Mouse (Mus musculus) left cerebral cortex, postnatal 10 days (tissue): Measurements from ENCODE around the gene Olfr520. TPM values are rescaled to one million over a fixed set of nuclear protein-coding genes. Genes with fewer than 3 reads are reported as not detected.
A peak's percentile ranks its signal among the peaks of the same experiment; 100 is the strongest.
"Not testable (repeated sequence)": the region's sequence is repeated elsewhere in the genome, so short reads cannot be mapped to it uniquely, and the experiment has no call there.

Experiments used
- DNase-seq, 2 experiments: peaks; one replicate each; pipeline ENCODE4 v3.0.0; 2021 to 2022; ENCODE audit warnings: low spot score in 2 of 2, mixed read lengths in 1 of 2; ENCODE audit errors: extremely low spot score in 1 of 2
- intact Hi-C: fragments of 180-260 bp; cut with DNase I; formaldehyde crosslinking; loops from one replicate; pipeline ENCODE4 v1.15.1; 2025
- total RNA-seq, 2 experiments: library from RNA; stranded (reverse); gene quantifications; 2 replicates each; pipeline ENCODE4 v1.2.3; 2021

Gene Olfr520
- under 1 TPM in 1 of 2 experiments, not detected in 1; 0.51 TPM for total RNA-seq

DNA sequence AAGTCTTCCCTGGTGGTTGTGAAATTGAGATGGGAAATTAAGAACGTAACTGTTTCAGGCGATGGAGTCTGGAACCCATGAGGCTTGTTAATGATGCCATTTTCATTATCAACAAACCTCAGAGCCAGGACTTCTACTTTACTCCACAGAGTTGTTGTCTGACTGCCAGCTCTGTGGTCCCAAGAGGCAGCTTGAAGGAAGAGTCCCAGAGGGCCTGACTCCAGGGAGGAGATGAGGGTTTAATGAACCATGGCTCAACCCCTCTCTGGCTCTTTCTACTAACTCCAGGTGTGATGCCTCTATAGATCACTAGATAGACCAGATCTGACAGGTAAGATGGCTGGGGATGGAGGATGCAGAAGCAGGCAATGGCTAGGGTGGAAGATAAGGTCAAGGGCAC lies at the start of gene Olfr520:
Olfr520 (plus strand) TSS at position 301 of the 400 bp plus-strand sequence.
- intact Hi-C loops = no loop called here

DNA sequence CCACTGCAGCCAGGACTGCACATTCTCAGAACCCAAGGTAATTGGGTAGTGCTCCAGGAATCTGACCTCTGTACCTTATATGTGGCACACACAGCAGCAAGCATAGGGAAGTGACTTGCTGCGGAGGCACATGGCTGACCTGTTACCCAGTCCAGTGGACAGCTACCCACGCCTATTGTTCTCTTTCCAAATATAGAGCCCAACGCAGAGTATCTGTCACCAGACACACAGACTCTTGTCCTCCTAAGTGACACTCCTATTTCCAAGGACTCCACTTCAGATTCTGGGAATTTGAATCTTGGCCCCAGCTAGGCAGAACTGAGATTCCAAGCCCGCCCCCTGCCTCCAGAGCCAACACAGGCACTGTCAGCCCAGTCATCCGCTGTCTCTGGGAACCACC lies 49.3 kb upstream of the Olfr520 start:
- intact Hi-C loops = no loop called here
- no peak for DNase-seq

More for the DNA sequence above, at the start of gene Olfr520:
- no peak for DNase-seq

DNA sequence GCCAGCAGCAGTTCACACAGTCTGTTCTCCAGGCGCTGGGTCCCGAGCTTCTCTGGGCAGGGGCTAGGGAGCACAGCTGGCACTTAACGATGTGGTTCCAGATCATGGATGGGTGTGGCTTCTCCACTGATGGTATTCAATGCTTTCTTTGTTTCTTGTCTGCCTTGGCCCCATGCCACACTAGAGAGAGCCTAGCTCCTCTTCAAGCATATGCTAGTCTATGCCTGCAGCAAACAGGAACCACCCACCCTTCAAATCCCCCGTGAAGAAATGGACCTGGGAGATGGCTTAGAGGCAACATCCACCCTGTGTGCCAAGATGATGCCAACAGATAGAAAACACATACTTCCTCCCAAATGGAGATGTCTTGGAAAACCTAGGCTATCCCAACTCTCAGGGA lies 46.0 kb upstream of the Olfr520 start:
- intact Hi-C loops = no loop called here
- peak in 1 of 2 experiments; percentile 51 for DNase-seq

DNA sequence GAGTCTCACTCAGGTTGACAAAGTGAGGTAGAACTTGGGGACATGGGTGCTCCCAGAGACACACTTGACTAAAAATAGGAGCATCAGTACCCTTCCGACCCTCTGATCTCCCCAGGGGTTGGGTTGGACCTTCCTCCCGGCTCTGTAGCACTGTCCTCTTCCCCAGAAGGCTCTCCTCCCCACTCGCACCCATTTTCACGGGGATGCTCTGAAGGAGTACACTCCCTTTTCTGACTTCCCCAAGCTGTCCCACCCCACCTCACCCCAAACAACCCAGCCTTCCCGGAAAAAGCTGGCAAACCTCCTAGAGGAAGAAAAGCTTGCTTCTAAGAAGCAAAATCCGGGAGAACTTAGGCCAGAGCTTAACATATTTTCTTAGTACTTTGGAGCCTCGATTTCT lies 39.3 kb upstream of the Olfr520 start:
- intact Hi-C loops = no loop called here

DNA sequence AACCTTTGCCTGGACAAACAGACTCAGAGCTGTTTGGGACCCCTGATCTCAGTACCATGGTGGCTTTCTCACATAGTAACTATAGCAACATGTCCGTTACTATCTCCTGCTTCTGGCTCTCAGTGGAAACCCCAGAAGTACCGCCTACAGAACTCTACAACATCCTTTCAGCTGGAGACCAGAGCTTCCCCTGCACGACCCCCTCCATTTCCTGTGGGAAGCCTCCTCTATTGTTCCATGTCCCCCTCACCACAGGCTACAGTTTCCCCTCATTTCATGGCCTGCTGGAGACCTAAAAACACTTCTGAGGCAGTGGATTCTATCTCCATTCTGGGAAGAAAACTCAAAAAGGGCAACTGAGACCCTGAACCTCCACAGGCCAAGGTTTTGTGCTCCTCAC lies 37.7 kb upstream of the Olfr520 start:
- intact Hi-C loops = no loop called here
- DNase-seq = peak in 1 of 2 experiments; percentile 60

More for the DNA sequence above, 39.3 kb upstream of the Olfr520 start:
- DNase-seq = no peak

DNA sequence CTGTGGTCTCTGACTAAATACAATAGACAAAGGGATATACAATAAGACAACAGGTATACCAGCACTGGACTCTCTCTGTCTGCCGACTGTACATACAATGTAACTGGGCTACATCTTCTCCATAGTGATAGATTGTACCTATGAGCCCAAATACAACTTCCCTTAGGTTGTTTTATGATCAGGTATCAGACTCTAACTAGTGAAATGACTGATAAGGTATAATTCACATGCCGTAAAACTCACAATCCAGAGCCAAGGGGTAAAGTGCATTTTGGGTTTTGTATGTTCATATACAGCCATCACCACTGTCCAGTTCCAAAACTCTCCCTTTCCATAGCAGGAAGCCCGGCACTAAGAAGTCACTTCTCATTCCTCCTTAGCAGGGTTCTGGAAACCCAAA lies 36.7 kb upstream of the Olfr520 start:
- intact Hi-C loops = no loop called here

DNA sequence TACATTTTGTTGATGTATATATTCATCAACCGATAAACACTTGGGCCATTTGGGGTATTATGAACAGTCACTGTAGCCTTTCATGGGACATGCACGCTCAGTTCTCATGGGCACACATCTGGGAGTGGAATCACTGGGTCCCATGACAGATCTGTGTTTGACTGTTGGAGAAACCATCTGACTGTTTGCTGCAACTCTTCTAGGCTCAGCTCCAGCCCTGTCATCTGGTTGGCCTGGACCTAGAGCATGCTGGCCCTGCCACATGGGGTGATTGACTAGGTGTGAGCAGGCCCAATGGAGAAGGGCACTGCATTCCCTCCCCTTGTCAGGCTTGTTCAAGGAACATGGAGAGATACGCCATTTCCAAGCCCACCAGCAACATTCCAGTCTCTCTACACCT lies 36.1 kb upstream of the Olfr520 start:
- intact Hi-C loops = no loop called here
- DNase-seq = no peak

More for the DNA sequence above, 36.7 kb upstream of the Olfr520 start:
- no peak for DNase-seq

DNA sequence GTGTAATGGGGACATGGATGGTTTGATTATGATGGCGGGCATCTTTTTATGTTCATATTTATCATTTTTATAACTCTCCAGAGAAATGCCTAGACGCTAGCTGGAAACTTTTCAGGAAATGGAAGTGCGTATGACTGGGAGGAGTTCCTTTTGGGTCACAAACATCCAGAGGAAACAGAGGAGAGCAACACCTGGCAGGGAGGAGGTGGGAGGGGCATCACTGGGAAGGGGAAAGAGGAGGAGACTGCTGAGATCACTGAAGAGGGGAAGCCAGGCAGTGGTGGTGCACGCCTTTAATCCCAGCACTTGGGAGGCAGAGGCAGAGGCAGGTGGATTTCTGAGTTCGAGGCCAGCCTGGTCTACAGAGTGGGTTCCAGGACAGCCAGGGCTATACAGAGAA lies 35.6 kb upstream of the Olfr520 start:
- intact Hi-C loops = not testable (repeated sequence)
- peak in 1 of 2 experiments; percentile 80 for DNase-seq

DNA sequence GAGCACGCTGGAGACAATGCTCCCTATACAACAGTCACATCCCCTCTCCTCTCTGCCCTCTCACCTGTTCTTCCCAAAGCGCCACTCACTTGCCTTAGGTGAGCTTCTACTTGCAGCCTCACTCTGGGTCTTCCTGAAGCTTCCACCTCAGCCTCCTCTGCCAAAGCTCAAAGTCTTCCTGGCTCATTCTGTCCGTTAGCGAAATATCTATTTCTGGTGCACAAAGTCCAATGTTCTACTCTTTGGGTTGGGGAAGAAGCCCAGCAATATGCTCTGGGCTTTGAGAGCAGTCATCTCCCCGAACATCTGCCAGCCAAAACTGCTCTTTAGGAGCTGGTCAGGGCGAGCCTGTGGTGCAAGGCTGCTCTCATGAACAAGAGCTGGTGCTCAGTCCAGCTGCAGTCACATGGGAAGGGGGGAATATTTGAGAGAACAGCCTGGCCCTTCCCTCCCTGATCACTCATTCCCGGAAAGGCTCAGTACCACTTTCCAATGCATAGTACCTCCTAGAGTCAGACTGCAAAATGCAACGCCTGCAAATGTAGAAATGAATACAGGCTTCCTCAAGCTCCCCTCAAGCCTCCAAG lies 34.5 kb upstream of the Olfr520 start:
- intact Hi-C loops = no loop called here
- DNase-seq = no peak

DNA sequence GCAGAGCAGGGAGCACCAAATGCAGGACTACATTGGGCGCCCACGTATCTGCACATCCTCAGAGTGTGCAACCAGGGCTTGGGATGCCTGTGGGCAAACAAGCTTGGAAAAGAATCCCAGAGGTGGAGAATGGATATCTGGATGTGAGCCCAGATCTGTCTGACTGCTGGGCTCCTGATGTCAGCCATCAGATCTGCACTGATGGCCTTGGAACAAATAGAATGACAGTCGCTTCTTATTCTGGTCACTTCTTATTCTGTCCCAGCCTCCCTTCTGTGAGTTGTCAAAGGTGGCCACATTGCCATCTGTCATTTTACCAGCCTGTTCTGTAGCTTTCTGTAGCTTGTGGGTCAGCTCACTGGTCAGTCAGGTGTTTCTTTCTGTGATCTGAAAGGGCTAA lies 31.5 kb upstream of the Olfr520 start:
- DNase-seq = no peak
- intact Hi-C loops = no loop called here

DNA sequence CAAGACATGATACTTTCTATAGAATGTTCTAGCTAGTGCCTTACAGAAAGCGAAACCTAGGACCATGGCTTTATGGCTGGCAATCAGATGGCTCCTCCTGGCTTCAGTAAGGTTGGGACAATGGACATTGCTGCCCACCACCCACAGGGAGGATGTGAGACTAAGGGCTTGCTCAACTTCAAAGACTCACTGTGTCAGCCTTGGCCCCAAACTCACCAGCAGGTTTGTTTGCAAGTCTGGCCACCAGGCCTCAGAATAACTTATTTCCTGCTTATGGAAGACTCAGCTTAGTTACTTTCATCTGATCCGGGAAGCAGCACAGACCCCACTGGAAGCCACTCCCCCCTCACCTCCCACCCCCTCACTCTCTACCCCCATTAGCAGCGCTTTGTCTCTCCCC lies 31.0 kb upstream of the Olfr520 start:
- intact Hi-C loops = no loop called here
- peak in 1 of 2 experiments; percentile 83 for DNase-seq

DNA sequence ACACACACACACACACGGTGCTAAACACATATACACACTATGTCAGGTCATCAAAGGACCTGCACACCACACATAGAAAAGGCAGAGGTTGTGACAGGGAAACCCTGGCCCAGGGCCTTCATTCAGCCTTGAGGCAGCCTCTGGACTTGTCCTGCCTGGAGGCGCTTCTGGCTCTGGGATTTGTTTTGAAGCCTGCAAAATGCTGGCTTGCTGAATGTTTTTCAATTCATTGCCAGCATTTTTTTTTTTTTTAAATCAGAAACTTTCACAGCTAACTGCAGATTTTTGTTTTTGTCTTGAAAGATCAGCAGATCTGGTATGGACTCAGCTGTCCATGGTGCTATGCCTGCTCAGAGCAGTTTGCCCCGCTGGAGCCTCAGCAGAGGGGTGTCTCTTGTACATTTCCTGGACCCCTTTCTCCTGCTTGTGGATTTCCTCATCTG lies 30.3 kb upstream of the Olfr520 start:
- DNase-seq = peak in 1 of 2 experiments; percentile 83
- intact Hi-C loops = no loop called here

DNA sequence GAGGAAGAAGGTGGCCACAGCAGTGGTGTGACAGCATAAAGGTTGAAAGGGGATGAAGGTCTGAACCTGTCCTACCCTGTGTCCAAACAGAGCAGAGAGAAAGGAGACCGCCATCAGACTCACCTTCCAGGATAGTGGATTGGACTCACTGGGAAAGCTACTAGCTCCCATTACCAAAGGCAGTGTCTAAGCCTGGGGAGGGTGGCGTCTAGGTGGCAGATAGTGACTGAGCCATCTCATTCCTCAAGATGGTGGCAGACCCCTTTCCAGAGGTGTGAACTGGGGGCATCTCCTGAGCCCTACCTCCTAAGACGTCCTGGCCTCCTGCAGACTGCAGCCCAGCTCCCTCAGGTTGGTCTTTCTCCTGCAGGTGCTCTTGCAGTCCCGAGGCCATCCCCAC lies 29.4 kb upstream of the Olfr520 start:
- intact Hi-C loops = no loop called here
- DNase-seq = no peak

DNA sequence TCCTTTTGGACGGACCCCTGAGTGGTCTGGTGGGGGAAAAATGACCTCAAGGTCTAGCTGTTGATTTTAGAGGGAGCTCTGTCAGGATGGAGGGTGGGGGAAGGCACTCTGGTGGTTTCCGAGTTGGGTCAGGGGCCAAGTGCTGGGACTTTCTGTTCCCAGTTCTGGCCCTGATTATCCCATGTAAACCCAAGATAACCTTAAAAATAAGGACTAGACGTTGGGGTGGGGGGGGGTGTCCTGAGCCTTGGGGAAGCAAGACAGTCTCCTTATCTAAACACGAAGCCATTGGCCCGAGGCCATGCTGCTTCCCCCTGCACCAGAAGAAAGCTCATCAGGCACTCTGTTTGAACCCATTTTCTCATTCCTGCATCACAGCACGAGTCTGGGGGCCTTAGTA lies 27.9 kb upstream of the Olfr520 start:
- intact Hi-C loops = no loop called here
- no peak for DNase-seq

DNA sequence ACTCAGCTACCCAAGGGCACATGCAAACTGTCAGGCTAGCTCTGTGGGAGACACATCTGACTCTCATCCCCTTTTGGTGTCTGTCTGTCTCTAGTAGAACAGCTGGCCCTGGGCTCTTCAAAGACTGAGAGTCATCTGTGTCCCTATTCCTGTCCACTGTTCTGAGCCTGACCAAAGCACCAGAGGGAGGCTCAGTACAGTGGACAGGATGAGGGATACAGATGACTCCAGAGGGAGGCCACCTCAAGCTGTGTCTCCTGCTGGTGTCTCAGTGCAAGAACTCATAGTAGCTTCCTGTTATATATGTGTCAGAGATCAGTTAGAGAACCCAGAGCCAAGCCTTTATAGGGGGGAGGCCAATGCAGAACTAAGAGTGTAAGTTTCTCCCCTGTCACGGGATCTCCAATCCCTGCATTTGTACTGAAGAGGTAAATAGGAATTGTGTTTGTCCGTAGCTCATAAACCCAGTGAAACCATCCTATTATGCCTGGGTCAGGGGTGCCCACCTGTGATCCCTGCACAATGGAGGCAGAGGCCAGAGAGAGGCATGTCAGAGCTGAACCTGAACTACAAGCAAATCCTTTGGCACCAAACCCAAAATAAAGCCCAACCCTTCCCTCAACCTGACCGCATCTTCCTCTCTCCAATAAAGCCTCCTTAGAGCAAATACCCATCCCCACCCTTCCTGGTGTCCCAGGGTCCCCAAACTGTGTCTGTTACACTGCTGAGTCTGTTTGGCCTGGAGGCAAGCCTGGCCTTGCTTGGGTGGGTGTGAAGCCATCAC lies 25.1 kb upstream of the Olfr520 start:
- intact Hi-C loops = loop anchor here (5.0 kb wide), 1 partner anchor 78 kb away; the partner anchor contains the start of gene Tpbgl
- DNase-seq = peak in 1 of 2 experiments; percentile 66

DNA sequence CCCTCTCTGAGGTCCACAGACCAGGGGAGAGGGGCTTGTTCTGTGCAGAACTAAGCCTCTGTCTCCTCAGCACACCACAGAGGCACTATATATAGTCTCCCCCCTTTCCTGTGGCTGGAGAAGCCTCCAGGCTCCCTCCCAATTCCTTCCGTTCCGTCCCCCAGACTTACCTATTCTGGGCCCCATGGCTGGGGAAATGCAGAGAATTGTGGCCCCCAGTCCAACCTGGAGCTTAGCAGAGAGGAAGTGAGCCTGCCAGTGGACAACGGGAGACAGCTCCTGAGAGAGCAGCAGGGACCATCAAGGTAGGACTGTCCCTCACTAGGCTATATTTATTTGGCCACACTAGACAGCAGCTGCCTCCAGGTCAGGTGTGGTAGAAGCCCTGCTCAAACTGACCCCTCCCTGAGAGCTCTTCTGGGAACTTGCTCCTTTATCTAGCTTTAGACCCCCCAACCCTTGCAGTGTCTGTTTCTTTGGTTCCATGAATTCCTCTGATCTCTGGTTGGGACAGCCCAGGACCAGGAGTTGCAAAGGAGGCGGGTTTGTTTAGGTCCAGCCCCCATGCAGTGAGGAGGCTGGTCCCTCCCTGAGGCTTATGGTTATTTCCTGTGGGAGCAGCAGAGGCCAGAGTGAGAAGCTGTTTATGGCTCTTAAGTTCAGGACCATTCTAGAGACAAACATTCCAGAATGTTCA lies 23.6 kb upstream of the Olfr520 start:
- intact Hi-C loops = loop anchor here (5.0 kb wide), 1 partner anchor 79 kb away; the partner anchor contains the start of gene Tpbgl
- peak in 1 of 2 experiments; percentile 85 for DNase-seq

DNA sequence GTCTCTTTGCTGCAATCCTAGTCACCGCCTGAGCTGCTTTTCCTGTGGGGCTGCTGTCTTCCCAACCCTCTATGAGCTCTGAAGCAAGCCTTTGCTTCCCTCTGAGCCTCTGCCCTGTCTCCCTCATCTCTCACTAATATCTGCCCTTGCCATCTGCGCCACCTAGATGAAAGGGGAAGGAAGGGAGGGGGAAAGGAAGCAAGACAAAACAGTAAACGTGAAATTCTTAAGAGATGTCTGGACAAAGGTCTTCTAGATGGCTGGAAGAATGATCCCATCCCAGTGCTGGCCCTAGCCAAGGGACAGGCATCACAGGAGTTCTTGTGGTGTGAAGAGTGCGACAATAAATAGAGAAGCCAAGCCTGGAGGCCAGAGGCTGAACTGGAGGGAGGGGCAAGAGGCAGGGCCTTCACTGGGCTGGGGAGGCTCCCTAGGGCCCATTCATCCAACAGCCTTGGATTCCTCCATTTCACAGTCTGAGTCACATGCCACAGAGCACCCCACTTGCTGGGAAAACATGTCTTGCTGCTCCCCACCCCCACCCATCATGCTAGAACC lies 23.0 kb upstream of the Olfr520 start:
- intact Hi-C loops = loop anchor here (5.0 kb wide), 1 partner anchor 80 kb away; the partner anchor contains the start of gene Tpbgl
- peak in 1 of 2 experiments; percentile 67 for DNase-seq

DNA sequence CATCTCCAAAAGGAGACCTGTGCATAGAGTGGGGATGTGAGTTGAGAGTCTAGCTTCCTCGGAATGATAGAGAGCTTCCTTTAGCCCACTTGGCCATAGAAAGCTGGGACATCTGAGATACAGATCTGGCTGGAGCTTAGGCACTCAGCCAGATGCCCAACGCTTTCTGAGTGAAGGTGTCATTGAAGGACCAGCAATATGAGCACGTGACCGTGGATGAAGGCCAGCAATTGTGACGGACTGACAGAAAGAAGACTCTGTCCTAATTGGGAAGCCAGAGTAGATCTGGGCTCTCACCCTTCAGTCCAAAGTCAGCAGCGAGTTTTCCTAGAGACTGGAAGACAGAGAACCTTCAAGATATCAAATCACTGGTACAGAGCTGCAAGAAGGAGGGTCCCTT lies 22.4 kb upstream of the Olfr520 start:
- intact Hi-C loops = loop anchor here (5.0 kb wide), 1 partner anchor 80 kb away; the partner anchor contains the start of gene Tpbgl
- DNase-seq = no peak

DNA sequence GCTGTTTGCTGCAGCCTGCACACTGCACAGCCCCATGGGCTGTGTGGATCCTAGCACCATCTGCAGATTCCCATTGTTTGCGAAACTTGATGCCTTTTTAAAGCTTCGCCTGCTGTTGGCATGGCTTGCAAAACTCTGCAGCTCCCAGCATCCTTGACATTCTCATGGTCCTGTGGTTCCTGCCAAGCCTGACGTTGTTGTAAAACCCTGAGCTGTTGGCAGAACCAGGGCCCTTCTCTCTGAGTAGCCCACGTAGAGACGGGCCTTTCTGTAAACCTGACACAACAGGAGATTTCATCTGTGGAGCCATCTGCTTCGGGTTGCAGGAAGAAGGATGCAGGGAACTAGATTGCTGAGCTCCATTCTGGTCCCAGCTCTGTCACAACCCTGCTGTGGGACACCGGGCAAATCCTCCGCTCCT lies 21.8 kb upstream of the Olfr520 start:
- intact Hi-C loops = loop anchor here (5.0 kb wide), 1 partner anchor 81 kb away; the partner anchor contains the start of gene Tpbgl
- DNase-seq = peak; percentile 45 to 51
